Mouse (Mus musculus): ENCODE data around the gene Dad1.

- TF ChIP-seq CTCF (IDR thresholded peaks at IDR 0.05; ENCODE audit: control insufficient read depth, insufficient read depth, low read length) (no peak), POLR2A (IDR thresholded peaks at IDR 0.05; ENCODE audit: borderline replicate concordance, control insufficient read depth, low read depth, low read length) (no peak)
Measured at GRCm38 (mm10) chr14:54272696-54273095, 18.8 kb upstream of the Dad1 start.

All from bone marrow, adult 2 months (tissue).